Mouse (Mus musculus): ENCODE data around the gene Epb41l2.

Epb41l2 gene

GRCm38 (mm10) chr10:25436703-25437401 is 77.3 kb downstream of the Epb41l2 start:
- DNase-seq (ENCODE audit: low spot score), result no peak

DNA sequence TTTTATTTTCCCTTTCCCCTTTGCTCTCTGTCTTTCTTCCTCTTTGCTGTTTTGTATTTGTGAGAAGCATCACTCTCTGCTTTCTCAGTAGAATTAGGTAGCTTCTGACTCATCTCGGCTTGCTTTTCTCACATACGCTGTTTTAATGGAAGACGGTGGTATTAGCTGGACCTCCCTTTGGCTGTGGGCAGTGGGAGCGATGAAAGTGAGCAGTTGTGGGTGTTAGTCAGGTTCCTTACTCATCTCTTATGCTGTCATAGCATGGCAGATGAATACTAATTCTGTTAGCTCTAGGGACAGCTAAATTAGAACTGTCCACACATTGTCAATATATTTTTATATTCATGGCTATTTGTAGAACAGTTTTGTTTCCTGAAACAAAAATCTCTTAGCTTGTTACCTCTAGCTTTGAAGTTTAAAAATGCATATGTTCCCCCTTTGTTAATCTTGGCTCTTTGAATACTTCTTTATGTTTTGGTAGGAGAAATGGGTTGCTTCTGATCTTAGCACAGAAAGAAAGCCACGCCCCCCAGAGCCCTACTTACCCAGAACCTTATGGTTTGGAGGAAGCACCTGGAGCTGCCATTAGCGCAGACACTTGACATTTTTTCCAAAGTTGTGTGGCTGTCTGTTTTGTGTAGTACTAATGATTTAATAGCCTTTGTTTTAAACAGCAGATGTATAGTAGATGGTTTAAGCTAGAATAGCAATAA is 78.1 kb downstream of the Epb41l2 start:
- no peak for DNase-seq (ENCODE audit: low spot score)

GRCm38 (mm10) chr10:25438299-25438680 is 78.7 kb downstream of the Epb41l2 start:
- no peak for DNase-seq (ENCODE audit: low spot score)

GRCm38 (mm10) chr10:25439163-25439562 is 79.6 kb downstream of the Epb41l2 start:
- DNase-seq (ENCODE audit: low spot score), result no peak

- no peak for DNase-seq (ENCODE audit: low spot score)
These were observed 80.3 kb downstream of the Epb41l2 start for GRCm38 (mm10) chr10:25439856-25440255.

- DNase-seq (ENCODE audit: low spot score), result no peak
These were observed 81.8 kb downstream of the Epb41l2 start for GRCm38 (mm10) chr10:25441405-25441804.

DNA sequence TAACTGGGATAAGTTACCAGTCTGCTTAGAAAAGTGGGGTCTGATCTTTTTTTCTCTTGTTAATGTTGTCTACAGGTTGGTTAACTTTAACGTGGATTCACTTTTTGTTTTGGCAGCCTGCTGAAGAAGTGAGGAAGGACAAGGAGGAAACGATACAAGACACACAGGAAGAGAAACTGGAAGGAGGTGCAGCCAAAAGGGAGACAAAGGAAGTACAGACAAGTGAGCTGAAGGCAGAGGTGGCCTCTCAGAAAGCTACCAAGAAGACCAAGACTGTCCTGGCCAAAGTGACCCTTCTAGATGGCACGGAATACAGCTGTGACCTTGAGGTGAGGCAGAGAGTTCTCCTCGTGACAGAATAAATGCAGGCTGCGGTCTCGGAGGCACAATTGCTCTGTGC is 84.0 kb downstream of the Epb41l2 start:
- no peak for DNase-seq (ENCODE audit: low spot score)

GRCm38 (mm10) chr10:25444198-25444783 is 84.7 kb downstream of the Epb41l2 start:
- DNase-seq (ENCODE audit: low spot score), result no peak

- DNase-seq (ENCODE audit: low spot score), result no peak
These were observed 87.4 kb downstream of the Epb41l2 start for GRCm38 (mm10) chr10:25446953-25447525.

DNA sequence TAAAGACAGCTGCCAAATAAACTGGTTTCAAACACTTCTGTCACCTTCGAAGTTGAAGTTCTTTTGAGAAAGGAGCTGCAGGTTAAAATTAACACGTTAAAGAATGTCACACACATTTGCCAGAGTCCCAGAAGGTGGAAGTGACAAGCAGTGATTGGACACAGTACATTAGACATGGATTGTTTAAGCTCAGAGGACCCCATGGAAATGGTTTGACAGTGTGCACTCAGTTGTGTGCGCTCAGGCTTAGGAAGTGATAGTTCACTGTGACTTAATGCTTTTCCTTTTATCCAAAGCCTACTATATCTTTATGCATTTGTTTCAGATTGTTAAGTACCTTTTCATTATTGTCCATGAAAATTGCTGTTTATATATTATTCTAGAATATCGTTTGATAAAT is 89.1 kb downstream of the Epb41l2 start:
- no peak for DNase-seq (ENCODE audit: low spot score)

DNA sequence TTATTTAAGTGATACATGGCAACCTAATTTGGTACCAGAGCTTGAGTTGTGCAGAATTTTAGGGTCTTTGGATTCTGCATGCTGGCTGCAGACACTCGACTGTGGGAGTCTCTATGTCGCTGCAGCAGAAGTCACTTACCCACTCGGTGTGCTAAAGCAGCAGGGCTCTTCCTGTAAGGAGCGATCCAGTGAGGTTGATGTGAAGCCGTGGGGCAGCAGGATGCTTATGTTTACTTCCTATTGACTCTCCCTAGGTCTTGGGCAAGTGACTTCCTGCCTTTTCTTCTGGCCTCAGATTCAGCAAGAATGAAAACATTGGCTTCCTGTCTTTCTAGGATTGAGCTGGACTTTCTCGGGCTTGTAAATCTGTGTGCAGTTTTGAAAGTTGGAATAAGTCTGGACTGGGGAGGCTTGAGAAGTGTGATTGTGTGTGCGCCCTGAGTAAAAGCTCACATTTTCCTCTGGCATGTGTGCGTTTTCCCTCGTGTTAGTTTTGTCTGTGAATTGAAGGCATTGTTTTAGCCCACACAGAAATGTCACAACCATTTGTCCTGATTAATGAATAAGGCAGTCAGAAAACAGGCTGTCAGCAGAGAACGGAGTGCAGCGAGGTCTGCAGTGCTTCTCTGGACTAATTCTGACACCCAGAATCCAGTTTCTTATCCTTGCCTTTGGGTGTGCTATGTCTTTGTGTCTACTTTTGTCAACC is 89.9 kb downstream of the Epb41l2 start:
- DNase-seq (ENCODE audit: low spot score), result no peak

DNA sequence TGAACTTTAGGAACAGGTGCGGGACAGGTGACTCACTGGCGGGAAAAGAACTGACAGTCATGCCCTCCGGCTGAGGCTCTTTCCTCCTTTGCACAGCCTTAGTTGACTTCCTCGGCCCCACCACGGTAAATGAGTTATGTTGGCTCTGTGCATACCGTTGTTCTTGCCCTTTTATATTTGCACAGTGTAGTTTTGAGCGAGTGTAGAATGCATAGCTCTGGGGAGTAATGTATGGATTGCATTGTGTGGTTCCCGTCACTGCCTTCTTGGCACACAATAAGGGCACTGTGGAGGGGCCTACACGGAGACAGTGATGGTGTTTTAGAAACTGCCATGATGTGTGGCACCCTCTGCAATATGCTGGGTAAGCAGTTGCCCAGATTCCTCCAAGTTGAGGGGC is 93.6 kb downstream of the Epb41l2 start:
- no peak for DNase-seq (ENCODE audit: low spot score)

GRCm38 (mm10) chr10:25453772-25454171 is 94.2 kb downstream of the Epb41l2 start:
- DNase-seq (ENCODE audit: low spot score), result no peak

- no peak for DNase-seq (ENCODE audit: low spot score)
These were observed 97.5 kb downstream of the Epb41l2 start for GRCm38 (mm10) chr10:25457118-25457517.

GRCm38 (mm10) chr10:25457996-25458395 is 98.4 kb downstream of the Epb41l2 start:
- DNase-seq (ENCODE audit: low spot score), result no peak

DNA sequence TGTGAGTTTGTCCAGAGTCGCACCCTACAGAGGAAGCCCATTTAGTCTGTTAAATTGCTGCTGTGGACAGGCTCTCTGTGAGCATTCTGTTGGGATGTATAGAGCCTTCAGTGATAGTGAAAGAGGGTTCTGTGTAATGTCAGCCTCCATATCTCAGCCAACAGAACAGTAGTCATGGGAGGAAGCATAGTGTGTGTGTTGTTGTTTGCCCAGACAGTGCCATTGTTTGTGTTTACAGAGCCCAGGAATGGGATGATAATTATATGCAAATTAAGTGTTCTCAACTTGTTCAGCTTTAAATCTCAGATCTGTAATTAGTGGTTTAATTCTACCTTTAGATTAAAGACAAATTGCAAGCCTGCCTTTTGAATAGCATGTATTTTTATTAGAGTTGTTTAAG is 102.2 kb downstream of the Epb41l2 start:
- DNase-seq (ENCODE audit: low spot score), result no peak

GRCm38 (mm10) chr10:25462669-25463068 is 103.1 kb downstream of the Epb41l2 start:
- DNase-seq (ENCODE audit: low spot score), result no peak

DNA sequence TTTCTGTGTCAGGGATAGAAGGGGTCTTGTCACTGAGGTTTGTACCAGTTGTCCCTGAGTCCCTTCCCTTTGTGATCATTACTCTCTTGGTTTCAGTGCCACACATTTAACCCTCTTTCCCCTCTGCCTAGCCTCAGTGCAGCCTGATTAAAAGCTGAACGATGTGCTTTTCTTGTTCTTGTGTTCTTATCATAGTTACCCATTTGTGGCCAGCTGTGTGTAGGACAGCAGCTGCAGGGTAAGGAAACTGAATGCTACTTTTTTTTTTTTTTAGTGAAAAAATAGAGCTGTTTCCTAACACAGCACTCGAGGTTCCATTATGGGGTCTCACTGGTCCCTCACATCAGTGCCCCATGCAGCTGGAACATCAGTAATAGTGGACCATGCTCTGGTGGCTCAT is 106.9 kb downstream of the Epb41l2 start:
- no peak for DNase-seq (ENCODE audit: low spot score)

GRCm38 (mm10) chr10:25471944-25472343 is 112.3 kb downstream of the Epb41l2 start:
- DNase-seq (ENCODE audit: low spot score), result no peak

- DNase-seq (ENCODE audit: low spot score), result no peak
These were observed 120.1 kb downstream of the Epb41l2 start for GRCm38 (mm10) chr10:25479716-25480115.

DNA sequence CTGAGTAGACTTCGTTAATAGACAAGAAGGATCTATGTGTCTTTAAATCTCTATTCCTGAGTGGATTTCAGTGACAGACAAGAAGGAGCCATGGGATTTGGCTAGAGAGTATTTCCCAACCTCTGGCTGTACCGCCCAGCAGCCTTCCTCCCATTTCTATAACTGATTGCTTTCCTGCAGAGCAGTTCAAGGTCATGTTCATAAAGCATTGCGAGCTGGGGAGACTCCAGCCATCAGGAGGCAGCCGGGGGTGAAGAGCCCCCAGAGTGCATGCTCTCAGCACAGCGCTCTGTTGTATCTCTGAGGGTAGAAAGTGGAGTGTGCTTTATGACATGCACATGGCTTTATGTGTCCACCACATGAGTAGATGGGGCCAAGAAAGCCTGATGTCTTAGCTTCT is 123.2 kb downstream of the Epb41l2 start:
- no peak for DNase-seq (ENCODE audit: low spot score)

DNA sequence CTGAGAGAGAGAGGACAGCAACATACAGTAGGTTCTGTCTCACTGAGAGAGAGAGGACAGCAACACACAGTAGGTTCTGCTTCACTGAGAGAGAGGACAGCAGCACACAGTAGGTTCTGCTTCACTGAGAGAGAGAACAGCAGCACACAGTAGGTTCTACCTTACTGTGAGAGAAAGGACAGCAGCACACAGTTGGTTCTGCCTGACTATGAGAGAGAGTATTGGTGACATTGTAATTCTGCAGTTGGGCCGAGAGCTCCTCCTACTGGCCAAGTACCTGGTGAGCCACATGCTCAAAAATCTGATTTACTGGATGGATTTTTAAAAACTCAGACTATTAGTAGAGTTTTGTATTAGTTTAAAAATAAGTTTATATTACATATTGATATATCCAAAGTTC is 128.9 kb downstream of the Epb41l2 start:
- DNase-seq (ENCODE audit: low spot score), result peak; percentile 51
